Mouse (Mus musculus) T-helper 17 cell (primary cell): ENCODE measurements at regions not wholly inside any gene's neighbourhood (a gene's known extent, or its start where the extent isn't known, plus 50 kb on each side); places are given as distances from the start of the nearest gene placed in this dataset.
"Not testable (repeated sequence)": the region's sequence is repeated elsewhere in the genome, so short reads cannot be mapped to it uniquely, and the experiment has no call there.

Source experiments
- in situ Hi-C, 2 experiments: fragments of 300-600 bp; cut with MboI, MseI; formaldehyde crosslinking; loops; 1 replicate in 1 of 2; 2 replicates in 1 of 2; pipeline ENCODE4 v1.15.1; 2025; ENCODE audit warnings: high pct_unique_total_duplicates in 2 of 2

GRCm38 (mm10) chr4:44424831-44425704 is 124.4 kb downstream of the Melk start:
- in situ Hi-C loops, result no loop called here

- in situ Hi-C loops, result no loop called here
Observed at GRCm38 (mm10) chr4:44434593-44434992, 133.9 kb downstream of the Melk start.

GRCm38 (mm10) chr4:44445511-44445910 is 144.8 kb downstream of the Melk start:
- in situ Hi-C loops, result loop anchor here in 1 of 2 experiments (5.0 kb wide), 1 partner anchor 62 kb away; no protein-coding TSS in a partner anchor

- in situ Hi-C loops, result no loop called here
Observed at GRCm38 (mm10) chr4:44450881-44451532, 150.3 kb downstream of the Melk start.

GRCm38 (mm10) chr4:44452043-44452618 is 151.5 kb downstream of the Melk start:
- in situ Hi-C loops, result no loop called here

- in situ Hi-C loops, result no loop called here
Observed at GRCm38 (mm10) chr4:44453552-44453951, 152.9 kb downstream of the Melk start.

- in situ Hi-C loops, result no loop called here
Observed at GRCm38 (mm10) chr4:44455851-44456250, 155.2 kb downstream of the Melk start.

GRCm38 (mm10) chr4:44473511-44473910 is 172.8 kb downstream of the Melk start:
- in situ Hi-C loops, result not testable (repeated sequence)
